Mouse (Mus musculus) heart, postnatal 25 days (tissue): ENCODE results near the gene Tmem201. TPM values are rescaled to one million over a fixed set of nuclear protein-coding genes. Genes with fewer than 3 reads are reported as not detected.
A peak's percentile ranks its signal among the peaks of the same experiment; 100 is the strongest.
"Not testable (repeated sequence)": the region's sequence is repeated elsewhere in the genome, so short reads cannot be mapped to it uniquely, and the experiment has no call there.

Experiments
- DNase-seq: peaks from one replicate; pipeline ENCODE4 v3.0.0; 2022; ENCODE audit warnings: low spot score
- intact Hi-C: fragments of 180-260 bp; cut with DNase I; formaldehyde crosslinking; loops from one replicate; pipeline ENCODE4 v1.15.1; 2025
- total RNA-seq, 2 experiments: library from RNA; stranded (reverse); gene quantifications; 2 replicates each; pipeline ENCODE4 v1.2.3; 2021

Gene Tmem201
- total RNA-seq: 10 to 100 TPM; 82.3 to 89.7 TPM

DNA sequence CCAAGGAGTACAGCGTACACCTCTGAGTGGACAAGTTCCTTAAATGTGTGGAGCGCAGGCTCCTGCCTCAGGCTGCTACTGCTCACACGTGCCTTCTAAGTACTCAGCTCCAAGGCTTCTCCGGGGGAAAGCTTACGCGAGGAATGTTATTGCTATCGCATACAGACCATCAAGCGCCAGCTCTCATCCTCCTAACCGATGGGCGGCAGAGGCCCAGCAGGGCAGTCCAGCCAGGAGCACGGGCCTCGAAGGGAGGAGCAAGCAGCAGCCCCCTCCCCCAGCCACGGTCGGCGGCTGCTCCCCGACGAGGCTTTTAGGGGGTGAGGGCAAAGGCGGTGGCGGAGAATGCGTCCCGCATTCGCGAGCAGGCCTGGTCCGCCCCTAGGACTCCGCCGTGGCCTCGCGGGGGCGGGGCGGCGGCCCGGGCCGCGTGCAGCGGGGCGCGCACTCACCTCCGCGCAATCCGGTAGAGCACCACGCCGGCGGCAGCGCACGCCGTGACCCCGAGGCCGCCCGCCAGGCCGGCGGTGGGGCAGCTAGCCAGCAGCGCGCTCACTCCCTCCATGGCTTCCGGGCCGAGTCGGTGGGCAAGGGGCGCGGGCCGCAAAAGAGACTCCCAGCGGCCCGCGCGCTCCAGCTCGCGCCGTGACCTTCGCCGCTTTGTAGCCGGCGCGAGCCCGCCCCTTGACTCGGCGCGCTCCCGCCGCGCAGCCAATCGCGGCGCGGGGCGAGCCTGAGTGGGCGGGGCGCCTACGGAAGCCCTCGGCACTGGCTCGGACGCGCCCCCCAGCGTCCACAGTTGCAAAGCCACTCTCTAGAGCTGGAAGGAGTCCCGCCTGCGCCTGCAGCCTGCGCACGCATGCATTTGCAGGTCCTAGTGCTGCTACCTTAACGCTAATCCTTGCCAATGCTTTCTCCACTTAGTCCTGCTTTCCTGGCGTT is at the start of gene Tmem201:
Tmem201 (minus strand) TSS at position 662 of the 942 bp plus-strand sequence.
- peak; percentile 85 for DNase-seq
- intact Hi-C loops: loop anchor here (2.0 kb wide), 1 partner anchor 13 kb away; no protein-coding TSS in a partner anchor

DNA sequence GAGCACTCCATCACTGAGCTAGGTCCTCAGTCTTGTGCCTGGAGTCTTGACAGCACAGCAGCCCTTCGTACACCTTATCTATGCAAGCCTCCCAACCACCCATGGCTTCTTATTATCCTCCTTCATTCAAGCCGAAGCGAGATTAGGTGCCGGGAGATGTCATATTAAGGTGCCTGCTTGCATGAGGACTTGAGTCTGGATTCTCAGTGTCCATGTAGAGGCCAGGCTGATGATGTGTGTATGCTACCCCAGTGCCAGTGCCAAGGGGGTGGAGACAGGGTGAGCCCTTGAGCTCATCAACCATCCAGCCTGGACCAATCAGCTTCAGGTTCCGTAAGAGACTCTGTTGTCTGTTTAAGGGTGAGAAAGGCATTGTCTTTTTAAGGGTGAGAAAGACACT is 47.1 kb upstream of the Tmem201 start:
- no peak for DNase-seq
- intact Hi-C loops: no loop called here

DNA sequence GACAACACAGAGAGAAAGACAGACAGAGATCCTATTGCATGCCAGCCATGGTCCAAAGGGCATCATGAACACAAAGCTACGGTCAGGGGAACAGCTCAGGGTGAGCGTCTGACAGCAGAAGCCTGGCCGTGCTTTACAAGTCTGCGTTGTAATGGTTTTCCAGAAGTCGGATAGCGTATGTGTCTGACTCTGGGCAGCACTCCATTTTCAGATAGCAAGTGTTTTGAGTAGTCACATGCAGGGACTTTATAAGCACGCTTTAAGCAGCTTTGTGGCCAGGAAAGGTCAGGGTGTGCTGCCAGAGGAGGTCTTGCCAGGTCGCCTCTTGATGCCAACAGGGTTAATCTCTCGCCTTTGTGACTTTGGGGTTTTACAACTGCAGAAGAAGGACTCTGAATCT is 46.5 kb upstream of the Tmem201 start:
- DNase-seq: no peak

DNA sequence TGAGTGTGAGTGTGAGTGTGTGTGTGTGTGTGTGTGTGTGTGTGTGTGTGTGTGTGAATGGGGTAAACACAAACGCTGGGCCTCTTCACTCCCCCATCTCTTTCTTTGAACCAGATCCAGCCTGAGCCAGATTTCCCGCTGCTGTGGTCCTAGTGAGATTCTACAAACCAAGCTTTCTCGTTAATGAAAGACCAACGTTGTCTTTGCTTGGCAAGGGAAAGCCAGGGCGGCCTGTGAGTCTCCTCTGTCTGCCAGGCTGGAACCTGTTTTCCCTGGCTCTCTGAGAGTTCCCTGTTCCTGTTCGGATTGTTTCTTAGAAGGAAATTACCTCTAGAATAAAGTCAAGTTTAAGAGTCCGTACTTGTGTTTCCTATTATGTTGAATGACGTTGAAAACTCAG is 45.1 kb upstream of the Tmem201 start:
- DNase-seq: no peak
- intact Hi-C loops: no loop called here

More for the DNA sequence above, 46.5 kb upstream of the Tmem201 start:
- intact Hi-C loops: no loop called here

DNA sequence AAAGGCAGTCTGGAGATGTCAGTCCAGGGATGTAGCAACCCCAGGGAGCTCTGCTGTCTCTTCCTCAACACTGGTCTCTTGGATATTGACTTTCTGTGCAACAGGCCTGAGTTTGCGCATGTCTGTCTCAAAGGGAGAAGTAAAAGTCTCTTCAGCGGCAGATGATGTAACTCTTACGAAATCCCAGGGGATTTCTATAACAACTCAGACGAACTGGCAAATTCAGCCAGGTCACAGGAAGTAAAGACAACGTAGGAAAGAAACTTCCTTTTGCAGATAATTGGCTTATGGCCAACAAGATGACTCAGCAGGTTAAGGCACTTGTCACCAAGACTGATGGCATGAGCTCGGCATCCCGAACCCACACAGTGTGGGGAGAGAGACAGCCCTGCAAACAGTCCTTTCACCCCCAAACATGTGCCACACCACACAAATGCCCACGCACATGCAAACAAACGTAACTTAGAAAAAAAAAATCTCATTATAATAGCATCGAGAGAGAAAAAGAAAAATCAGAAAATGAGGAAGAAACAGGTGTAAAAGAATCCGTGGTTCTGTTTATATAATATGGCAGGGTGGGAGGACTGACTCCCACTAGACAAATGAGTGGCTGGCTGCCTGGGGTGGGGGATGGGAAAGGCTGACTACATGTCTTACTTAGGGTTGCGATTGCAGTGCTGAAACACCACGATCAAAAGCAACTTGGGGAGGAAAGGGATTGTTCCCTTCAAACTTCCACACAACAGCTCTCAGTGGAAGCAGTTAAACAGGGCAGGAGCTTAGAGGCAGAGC is 42.9 kb upstream of the Tmem201 start:
- intact Hi-C loops: no loop called here
- no peak for DNase-seq

DNA sequence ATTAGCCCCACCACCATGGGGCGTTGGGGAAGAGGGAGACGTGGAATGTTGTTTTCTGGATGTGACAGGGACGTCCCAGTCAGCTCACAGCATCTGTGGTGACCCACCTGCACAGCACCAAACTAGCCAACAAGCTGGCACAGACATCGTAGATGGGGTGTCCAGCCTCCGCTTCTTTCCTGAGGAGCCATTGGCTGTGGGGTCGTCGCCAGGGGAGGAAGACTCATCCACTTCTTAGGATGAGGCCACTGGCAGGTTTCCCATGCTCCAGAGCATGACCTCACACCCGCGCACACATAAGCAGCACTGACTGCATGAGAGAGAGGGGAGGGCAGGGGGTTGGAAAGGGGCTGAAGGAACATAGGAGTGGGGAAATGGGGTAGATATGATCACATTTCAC is 42.1 kb upstream of the Tmem201 start:
- no peak for DNase-seq
- intact Hi-C loops: no loop called here

DNA sequence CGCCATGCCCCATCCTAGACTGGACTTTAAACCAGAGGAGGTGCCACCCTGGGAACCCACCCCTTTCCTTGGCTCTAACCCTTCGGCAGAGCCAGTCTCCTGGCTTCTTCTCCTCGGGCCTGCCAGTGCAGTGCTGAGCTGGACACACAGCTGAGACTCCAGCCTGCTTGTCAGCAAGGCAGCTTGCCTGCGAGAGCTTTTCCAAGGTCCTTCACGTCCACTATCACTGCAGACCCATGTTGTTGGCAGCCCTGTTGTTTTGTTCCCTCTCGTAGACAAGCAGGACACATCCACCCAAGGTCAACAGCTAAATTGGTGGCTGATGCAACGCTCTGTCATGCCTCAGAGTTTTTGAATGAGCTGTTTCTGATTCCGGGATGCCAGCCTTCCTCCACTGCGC is 39.3 kb upstream of the Tmem201 start:
- DNase-seq: no peak
- intact Hi-C loops: no loop called here

DNA sequence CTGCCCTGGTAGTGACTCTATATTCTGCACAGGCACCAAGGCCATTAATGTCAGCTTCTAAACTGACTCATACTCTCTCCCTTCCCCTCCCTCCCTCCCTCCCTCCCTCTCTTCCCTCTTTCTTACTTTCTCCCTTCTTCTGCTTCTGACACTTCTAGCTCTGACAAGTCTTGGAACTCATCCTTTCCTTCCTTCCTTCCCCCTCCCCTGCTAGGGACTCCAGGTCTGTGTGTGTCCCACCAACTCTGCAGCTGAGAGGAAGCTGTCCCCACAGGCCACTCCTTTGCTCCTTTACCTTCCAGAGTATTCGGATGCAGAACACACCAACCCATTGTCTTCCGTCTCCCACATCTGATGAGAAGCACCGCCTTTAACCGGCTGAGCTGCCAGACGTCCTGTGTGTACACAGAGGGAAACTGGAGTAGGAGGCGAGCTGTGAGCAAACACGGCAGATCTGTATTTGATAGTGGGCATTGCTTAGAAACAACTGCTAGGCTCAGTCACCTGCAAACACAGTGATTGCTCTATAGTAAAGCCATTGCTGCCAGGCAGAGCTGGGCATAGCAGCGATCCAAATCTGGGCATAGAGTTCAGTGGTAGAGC is 38.0 kb upstream of the Tmem201 start:
- no peak for DNase-seq
- intact Hi-C loops: no loop called here

DNA sequence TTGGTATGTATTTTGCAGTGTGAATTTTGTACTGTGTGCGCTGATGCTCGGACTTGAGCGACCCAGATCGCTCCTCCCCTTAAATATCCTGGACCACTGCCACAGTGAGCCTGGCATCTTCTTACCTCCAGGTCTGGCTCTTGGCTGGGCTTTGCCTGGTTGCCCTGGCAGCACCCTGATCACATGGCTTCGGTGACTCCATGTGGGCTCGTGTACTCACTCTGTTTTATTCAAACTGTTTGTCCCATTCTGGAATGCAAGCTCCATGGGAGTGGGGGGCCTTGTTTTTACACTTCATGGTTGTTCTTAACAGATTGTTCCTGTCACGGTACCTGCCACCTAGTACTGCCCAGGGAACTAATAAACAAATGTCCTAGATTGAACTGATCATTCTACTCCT is 37.5 kb upstream of the Tmem201 start:
- intact Hi-C loops: no loop called here
- no peak for DNase-seq

DNA sequence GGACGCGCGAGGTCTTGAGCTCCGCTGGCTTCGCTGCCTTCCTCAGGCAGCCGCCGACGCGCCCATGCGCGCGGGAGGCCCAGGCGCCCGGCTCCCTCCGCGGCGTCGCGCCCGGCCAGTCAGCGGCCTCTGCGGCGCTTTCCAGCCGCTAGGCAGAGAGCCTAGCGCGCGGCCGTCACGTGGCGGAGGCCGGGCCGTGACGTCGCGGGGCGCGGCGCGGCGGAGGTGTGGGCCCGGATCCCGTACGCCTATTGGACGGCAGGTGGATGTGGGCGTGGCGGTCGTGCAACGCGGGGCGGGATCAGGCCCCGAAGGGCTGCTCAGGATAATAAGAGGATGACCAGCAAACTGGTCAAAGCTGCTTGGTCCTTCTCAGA is 36.2 kb upstream of the Tmem201 start, which contains the start of gene Slc25a33:
Slc25a33 (minus strand) TSS at position 184 of the 377 bp plus-strand sequence.
- peak; percentile 94 for DNase-seq
- intact Hi-C loops: no loop called here

DNA sequence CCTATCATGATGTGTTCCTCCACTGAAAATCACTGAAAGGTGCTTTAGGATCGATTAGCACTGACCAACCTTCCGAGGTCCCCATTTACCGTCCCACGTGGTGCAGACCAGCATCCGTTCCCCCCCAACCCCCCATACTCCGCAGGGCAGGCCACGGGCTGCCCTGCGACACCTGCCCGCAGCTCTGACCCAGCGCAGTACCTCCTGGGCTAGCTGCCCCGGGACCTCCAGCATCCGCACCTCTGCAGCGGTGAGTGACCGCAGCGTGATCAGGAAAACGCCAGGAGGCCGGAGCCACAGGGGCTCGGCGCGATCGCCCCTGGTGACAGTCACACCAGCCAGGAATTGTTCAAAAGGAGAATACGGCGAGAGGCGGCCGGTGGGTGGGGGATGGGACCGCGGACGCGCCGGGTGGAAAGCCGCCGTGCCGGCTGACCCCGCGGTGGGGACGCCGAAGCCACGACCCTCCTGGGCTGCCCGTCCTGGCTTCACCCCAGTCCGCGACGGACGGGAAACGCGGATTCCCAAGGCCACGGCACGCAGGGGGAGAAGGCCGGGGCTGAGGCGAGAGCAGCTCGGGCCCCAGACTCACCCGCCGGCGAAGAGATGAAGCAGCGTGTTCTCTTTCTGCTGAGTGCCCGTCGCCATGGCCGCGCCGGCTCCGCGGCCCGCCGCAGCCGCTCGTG is 35.7 kb upstream of the Tmem201 start:
- no peak for DNase-seq
- intact Hi-C loops: no loop called here

DNA sequence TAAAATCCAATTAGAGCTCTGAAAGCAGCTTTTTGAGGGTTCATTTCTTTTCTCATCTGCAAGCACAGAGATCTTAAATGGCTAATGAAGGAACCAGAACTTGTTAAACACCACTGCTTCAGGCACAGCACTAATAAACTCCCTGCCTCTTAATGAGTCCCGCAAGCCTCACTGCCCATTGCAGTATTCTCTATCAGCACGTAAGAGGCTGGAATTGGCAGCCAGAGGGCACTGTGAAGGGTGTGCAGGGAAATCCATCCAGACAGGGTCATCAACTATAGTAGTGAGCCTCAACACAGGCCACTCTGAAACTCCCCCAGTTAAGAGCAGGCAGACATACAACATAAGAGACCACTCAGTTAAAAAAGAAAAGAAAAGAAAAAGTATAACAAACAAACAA is 34.5 kb upstream of the Tmem201 start:
- no peak for DNase-seq
- intact Hi-C loops: no loop called here

DNA sequence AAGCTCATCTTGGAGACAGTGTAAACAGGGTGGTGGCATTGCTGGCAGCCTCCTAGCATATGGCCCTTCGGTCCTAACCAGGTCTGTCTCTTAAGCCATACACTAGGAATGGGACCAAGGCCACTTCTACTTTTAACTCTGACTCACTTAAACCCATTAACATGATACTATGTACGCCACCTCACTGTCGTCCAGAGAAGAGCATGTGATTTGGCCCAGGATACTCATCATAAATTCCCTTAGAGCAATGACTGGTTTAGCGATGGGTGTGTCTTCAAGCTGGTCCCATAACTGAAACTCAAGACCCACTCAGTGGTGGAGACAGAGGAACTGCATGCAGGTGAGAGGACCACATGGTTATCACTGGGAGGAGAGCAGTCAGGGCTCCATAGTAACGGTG is 27.4 kb upstream of the Tmem201 start:
- no peak for DNase-seq
- intact Hi-C loops: no loop called here

DNA sequence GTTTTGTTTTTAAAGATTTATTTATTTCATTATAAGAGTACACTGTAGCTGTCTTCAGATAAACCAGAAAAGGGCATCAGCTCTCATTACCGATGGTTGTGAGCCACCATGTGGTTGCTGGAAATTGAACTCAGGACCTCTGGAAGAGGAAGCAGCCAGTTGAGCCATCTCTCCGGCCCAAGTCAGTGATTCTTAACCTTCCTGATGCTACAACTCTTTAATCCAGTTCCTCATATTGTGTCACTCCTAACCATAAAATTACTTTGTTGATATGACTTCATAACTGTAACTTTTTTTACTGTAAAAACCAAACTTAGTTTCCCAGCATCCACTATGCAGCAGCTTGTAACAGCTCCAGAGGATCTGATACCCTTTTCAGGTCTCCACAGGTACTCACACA is 25.5 kb upstream of the Tmem201 start:
- intact Hi-C loops: no loop called here
- DNase-seq: no peak

DNA sequence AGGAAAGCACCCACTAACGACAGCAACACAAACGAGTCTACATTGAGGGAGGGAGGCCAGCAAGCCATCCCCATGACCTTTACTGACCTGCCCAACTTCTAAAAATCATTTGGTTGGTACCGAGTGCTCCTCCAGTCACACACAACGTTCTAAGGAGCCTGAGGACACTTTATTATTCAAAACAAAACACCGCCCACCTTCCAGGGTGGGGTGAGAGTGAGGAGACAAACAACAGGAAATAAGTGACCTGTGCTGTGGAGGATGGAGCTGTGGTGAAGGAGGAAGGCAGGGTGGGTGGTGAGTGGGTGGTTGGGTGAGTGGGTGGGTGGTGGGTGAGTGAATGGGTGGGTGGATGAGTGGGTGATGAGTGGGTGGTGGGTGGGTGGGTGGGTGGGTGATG is 21.7 kb upstream of the Tmem201 start:
- intact Hi-C loops: no loop called here

DNA sequence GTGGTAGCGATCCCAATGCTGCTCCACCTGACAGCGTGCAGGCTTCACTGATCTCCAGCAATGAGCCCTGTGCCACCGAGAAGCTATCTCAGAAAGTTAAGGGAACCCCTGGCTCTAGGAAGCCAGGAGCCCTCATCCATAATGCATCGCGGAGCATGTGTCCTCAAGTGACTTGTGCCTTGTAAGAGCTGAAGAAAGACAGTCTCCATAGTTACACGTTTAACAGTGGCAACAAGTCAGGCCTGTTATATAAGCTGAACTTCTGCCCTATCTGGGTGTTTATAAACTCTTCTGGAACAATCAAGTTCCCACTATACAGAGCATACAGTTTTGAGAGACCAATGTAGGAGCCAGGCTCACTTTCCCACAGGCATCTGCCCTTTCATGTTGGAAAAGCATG is 20.6 kb upstream of the Tmem201 start:
- intact Hi-C loops: no loop called here
- no peak for DNase-seq

More for the DNA sequence above, 21.7 kb upstream of the Tmem201 start:
- DNase-seq: no peak

DNA sequence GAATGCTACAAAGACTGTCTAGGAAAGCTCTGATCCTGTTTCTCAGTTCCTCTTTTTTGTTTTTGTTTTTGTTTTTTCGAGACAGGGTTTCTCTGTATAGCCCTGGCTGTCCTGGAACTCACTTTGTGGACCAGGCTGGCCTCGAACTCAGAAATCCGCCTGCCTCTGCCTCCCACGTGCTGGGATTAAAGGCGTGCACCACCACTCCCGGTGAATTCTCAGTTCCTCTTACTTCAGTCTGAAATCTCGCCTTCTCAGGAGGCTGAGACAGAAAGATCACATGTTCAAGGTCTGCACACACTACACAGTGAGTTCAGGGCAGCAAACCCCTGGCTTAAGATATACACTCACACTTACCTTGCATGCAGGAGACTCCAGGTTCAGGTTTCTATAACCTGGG is 18.7 kb upstream of the Tmem201 start:
- intact Hi-C loops, DNase-seq: not testable (repeated sequence)

DNA sequence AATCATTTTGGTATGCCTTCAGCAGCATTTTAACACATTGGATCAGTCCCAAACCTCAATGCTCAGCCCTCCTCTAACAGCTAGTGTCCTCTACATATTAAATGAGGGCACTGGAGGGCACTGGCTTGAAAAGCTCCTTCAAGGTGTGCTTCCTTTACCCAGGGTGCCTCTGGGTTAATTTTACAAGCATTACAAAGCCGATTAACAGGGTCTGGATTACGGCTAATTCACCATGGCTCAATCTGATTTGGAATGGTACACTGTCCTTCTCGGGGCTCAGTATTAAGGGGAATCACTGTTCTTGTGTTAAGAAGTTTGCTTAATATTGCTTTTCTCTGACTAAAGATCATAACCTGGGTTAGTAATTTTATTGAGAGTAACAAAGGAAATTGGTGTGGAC is 15.0 kb upstream of the Tmem201 start:
- no peak for DNase-seq
- intact Hi-C loops: loop anchor here (2.0 to 5.0 kb wide), 4 partner anchors 44 to 224 kb away; no protein-coding TSS in a partner anchor

DNA sequence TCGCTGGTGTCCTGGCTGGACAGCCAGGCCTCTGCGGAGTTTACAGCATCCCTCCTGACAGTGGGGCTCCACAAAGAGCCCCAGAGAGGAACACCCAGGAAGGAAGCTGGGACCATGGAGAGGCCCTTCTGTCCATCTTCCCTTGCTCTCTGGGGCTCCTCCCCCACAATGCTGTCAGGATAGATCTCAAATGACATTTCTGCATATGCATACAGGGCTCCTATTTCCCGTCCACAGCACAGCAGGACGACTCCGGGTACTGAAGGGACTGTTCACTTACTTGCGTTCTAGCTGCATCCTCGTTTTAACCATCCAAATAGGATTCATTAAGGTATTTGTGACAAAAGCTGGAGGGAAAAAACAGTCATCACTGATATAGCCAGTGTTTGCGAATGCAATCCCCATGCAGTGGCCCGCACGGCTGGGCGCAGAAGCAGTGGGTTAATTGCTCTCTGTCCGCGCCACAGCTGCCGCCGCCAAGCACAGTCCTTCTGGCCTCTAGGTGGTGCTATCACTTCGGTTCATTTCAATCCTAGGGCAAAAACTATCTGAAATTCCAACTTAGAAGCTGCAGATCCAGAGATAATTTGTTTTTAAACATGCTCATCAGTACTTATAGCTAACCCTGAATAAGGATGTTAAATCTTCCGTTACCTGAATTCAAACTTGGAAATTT is 14.4 kb upstream of the Tmem201 start:
- intact Hi-C loops: loop anchor here (2.0 to 5.0 kb wide), 4 partner anchors 45 to 225 kb away; no protein-coding TSS in a partner anchor
- DNase-seq: no peak
